Mouse (Mus musculus) stomach, embryonic 15.5 days (tissue): ENCODE measurements at regions not wholly inside any gene's neighbourhood (a gene's known extent, or its start where the extent isn't known, plus 50 kb on each side); places are given as distances from the start of the nearest gene placed in this dataset.

Source experiments
- ATAC-seq: fragments of 200-750 bp; cut with Nextera tagmentation; 2 replicates; pipeline ENCODE4 v1.8.0; 2017; ENCODE audit warnings: low read depth, moderate number of reproducible peaks, moderate TSS enrichment; ENCODE audit not compliant: insufficient read depth, low FRiP score
- H3K27ac ChIP-seq: fragments of 300-500 bp; sonication (generic); 2 replicates; pipeline ENCODE4 v1.5.1; 2015; ENCODE audit warnings: mild to moderate bottlenecking, inconsistent platforms
- H3K27me3 ChIP-seq: fragments of 300-500 bp; sonication (generic); replicated peaks from 2 replicates; pipeline ENCODE4 v1.6.1; 2015; ENCODE audit warnings: inconsistent platforms
- H3K36me3 ChIP-seq: fragments of 300-500 bp; sonication (generic); 2 replicates; pipeline ENCODE4 v1.6.1; 2015; ENCODE audit warnings: inconsistent platforms
- H3K4me1 ChIP-seq: fragments of 300-500 bp; sonication (generic); 2 replicates; pipeline ENCODE4 v1.6.1; 2015; ENCODE audit warnings: inconsistent platforms
- H3K4me2 ChIP-seq: fragments of 300-500 bp; sonication (generic); 2 replicates; pipeline ENCODE4 v1.6.1; 2015; ENCODE audit warnings: mild to moderate bottlenecking, inconsistent platforms
- H3K4me3 ChIP-seq: fragments of 300-500 bp; sonication (generic); replicated peaks from 2 replicates; pipeline ENCODE4 v1.5.1; 2015; ENCODE audit warnings: inconsistent platforms
- H3K9ac ChIP-seq: fragments of 300-500 bp; sonication (generic); 2 replicates; pipeline ENCODE4 v1.6.1; 2015; ENCODE audit warnings: inconsistent platforms
- H3K9me3 ChIP-seq: fragments of 300-500 bp; sonication (generic); 2 replicates; pipeline ENCODE4 v1.6.1; 2016; ENCODE audit warnings: inconsistent platforms
- WGBS: fragments of 180-500 bp; shearing (Covaris S2); methylation state at CpG from one replicate; pipeline ENCODE4 v1.1.7; 2015; 5-methylcytosine and 5-hydroxymethylcytosine counted together

- H3K27ac ChIP-seq = no peak overlapping the region
- WGBS = 77% methylated on average over 2 of the region's 2 CpGs
- no peak for ATAC-seq
- no peaks in the 10 kb centered on the region for H3K9me3 ChIP-seq
- H3K27me3 ChIP-seq = no peaks in the 10 kb centered on the region
- no peak overlapping the region for H3K4me3 ChIP-seq
- no peak overlapping the region for H3K4me2 ChIP-seq
- no peak overlapping the region for H3K9ac ChIP-seq
- H3K36me3 ChIP-seq = no peaks in the 10 kb centered on the region
- no peaks in the 10 kb centered on the region for H3K4me1 ChIP-seq
Observed at GRCm38 (mm10) chr13:39566491-39566890, 605.8 kb upstream of the Slc35b3 start.

GRCm38 (mm10) chr13:39537724-39538440 lies 577.2 kb upstream of the Slc35b3 start:
- no peak overlapping the region for H3K27ac ChIP-seq
- H3K4me2 ChIP-seq = no peak overlapping the region
- no peak overlapping the region for H3K4me3 ChIP-seq
- no peaks in the 10 kb centered on the region for H3K36me3 ChIP-seq
- H3K4me1 ChIP-seq = 0 out of 2 replicates have a peak, but pooled peaks cover 2% of the 10 kb centered on the region
- no peak overlapping the region for H3K9ac ChIP-seq
- no peaks in the 10 kb centered on the region for H3K9me3 ChIP-seq
- 40% methylated on average over 14 of the region's 14 CpGs for WGBS
- H3K27me3 ChIP-seq = no peaks in the 10 kb centered on the region
- ATAC-seq = no peak

- ATAC-seq = no peak
- no peak overlapping the region for H3K27ac ChIP-seq
- H3K36me3 ChIP-seq = no peaks in the 10 kb centered on the region
- no peak overlapping the region for H3K4me2 ChIP-seq
- H3K27me3 ChIP-seq = no peaks in the 10 kb centered on the region
- no peak overlapping the region for H3K9ac ChIP-seq
- WGBS = 93% methylated on average over 1 of the region's 1 CpGs
- no peaks in the 10 kb centered on the region for H3K9me3 ChIP-seq
- no peak overlapping the region for H3K4me3 ChIP-seq
- H3K4me1 ChIP-seq = no peaks in the 10 kb centered on the region
Observed at GRCm38 (mm10) chr13:39526469-39526868, 565.8 kb upstream of the Slc35b3 start.

GRCm38 (mm10) chr13:39523856-39524301 lies 563.2 kb upstream of the Slc35b3 start:
- Histone ChIP-seq H3K4me2 (no peak overlapping the region), H3K4me3 (no peak overlapping the region), H3K36me3 (no peaks in the 10 kb centered on the region), H3K4me1 (no peaks in the 10 kb centered on the region), H3K27me3 (no peaks in the 10 kb centered on the region), H3K9ac (no peak overlapping the region), H3K9me3 (no peaks in the 10 kb centered on the region), H3K27ac (no peak overlapping the region)
- ATAC-seq = no peak
- WGBS = 81% methylated on average over 9 of the region's 9 CpGs

GRCm38 (mm10) chr13:39523246-39523850 lies 562.7 kb upstream of the Slc35b3 start:
- Histone ChIP-seq H3K36me3 (no peaks in the 10 kb centered on the region), H3K4me3 (no peak overlapping the region), H3K27ac (no peak overlapping the region), H3K9me3 (no peaks in the 10 kb centered on the region), H3K4me1 (no peaks in the 10 kb centered on the region), H3K9ac (no peak overlapping the region), H3K27me3 (no peaks in the 10 kb centered on the region), H3K4me2 (no peak overlapping the region)
- ATAC-seq = no peak
- WGBS = 52% methylated on average over 5 of the region's 5 CpGs

GRCm38 (mm10) chr13:39520846-39521245 lies 560.2 kb upstream of the Slc35b3 start:
- WGBS = 92% methylated on average over 9 of the region's 9 CpGs
- no peak for ATAC-seq
- Histone ChIP-seq H3K4me2 (no peak overlapping the region), H3K36me3 (no peaks in the 10 kb centered on the region), H3K4me3 (no peak overlapping the region), H3K27ac (no peak overlapping the region), H3K9me3 (no peaks in the 10 kb centered on the region), H3K4me1 (no peaks in the 10 kb centered on the region), H3K27me3 (no peaks in the 10 kb centered on the region), H3K9ac (no peak overlapping the region)

- Histone ChIP-seq H3K4me3 (no peak overlapping the region), H3K9me3 (no peaks in the 10 kb centered on the region), H3K36me3 (no peaks in the 10 kb centered on the region), H3K4me2 (no peak overlapping the region), H3K27me3 (no peaks in the 10 kb centered on the region), H3K9ac (no peak overlapping the region), H3K4me1 (no peaks in the 10 kb centered on the region), H3K27ac (no peak overlapping the region)
- ATAC-seq = no peak
- WGBS = 45% methylated on average over 8 of the region's 8 CpGs
Observed at GRCm38 (mm10) chr13:39516106-39516505, 555.4 kb upstream of the Slc35b3 start.

- H3K36me3 ChIP-seq = no peaks in the 10 kb centered on the region
- H3K9me3 ChIP-seq = no peaks in the 10 kb centered on the region
- no peaks in the 10 kb centered on the region for H3K27me3 ChIP-seq
- no peak overlapping the region for H3K4me2 ChIP-seq
- H3K9ac ChIP-seq = no peak overlapping the region
- H3K4me3 ChIP-seq = no peak overlapping the region
- H3K27ac ChIP-seq = no peak overlapping the region
- H3K4me1 ChIP-seq = no peaks in the 10 kb centered on the region
- WGBS = 59% methylated on average over 7 of the region's 7 CpGs
- no peak for ATAC-seq
Observed at GRCm38 (mm10) chr13:39489806-39490205, 529.1 kb upstream of the Slc35b3 start.

GRCm38 (mm10) chr13:39472621-39473020 lies 511.9 kb upstream of the Slc35b3 start:
- H3K4me3 ChIP-seq = no peak overlapping the region
- no peaks in the 10 kb centered on the region for H3K9me3 ChIP-seq
- 67% methylated on average over 6 of the region's 6 CpGs for WGBS
- H3K4me2 ChIP-seq = no peak overlapping the region
- H3K27ac ChIP-seq = no peak overlapping the region
- H3K36me3 ChIP-seq = no peaks in the 10 kb centered on the region
- no peaks in the 10 kb centered on the region for H3K4me1 ChIP-seq
- H3K9ac ChIP-seq = no peak overlapping the region
- H3K27me3 ChIP-seq = no peaks in the 10 kb centered on the region
- ATAC-seq = no peak

GRCm38 (mm10) chr13:39441799-39442198 lies 481.1 kb upstream of the Slc35b3 start:
- Histone ChIP-seq H3K4me2 (no peak overlapping the region), H3K9me3 (no peaks in the 10 kb centered on the region), H3K36me3 (no peaks in the 10 kb centered on the region), H3K9ac (no peak overlapping the region), H3K4me1 (no peaks in the 10 kb centered on the region), H3K27ac (no peak overlapping the region), H3K4me3 (no peak overlapping the region), H3K27me3 (no peaks in the 10 kb centered on the region)
- WGBS = 92% methylated on average over 13 of the region's 13 CpGs
- ATAC-seq = no peak

- H3K27me3 ChIP-seq = no peaks in the 10 kb centered on the region
- no peaks in the 10 kb centered on the region for H3K4me1 ChIP-seq
- H3K4me2 ChIP-seq = 0 out of 2 replicates have a peak overlapping the region, but pooled peaks have one; percentile 10
- ATAC-seq = no peak
- no peak overlapping the region for H3K27ac ChIP-seq
- H3K4me3 ChIP-seq = no peak overlapping the region
- 24% methylated on average over 8 of the region's 8 CpGs for WGBS
- no peak overlapping the region for H3K9ac ChIP-seq
- H3K36me3 ChIP-seq = no peaks in the 10 kb centered on the region
- H3K9me3 ChIP-seq = no peaks in the 10 kb centered on the region
Observed at GRCm38 (mm10) chr13:39440907-39441306, 480.2 kb upstream of the Slc35b3 start.

- Histone ChIP-seq H3K27me3 (no peaks in the 10 kb centered on the region), H3K27ac (no peak overlapping the region), H3K9ac (no peak overlapping the region), H3K9me3 (no peaks in the 10 kb centered on the region), H3K4me2 (no peak overlapping the region), H3K36me3 (no peaks in the 10 kb centered on the region), H3K4me3 (no peak overlapping the region), H3K4me1 (no peaks in the 10 kb centered on the region)
- WGBS = 79% methylated on average over 10 of the region's 10 CpGs
- no peak for ATAC-seq
Observed at GRCm38 (mm10) chr13:39440336-39440735, 479.7 kb upstream of the Slc35b3 start.
